In genomic region chr2:64887098-64887757, GRCm38 (mm10) we compare ENCODE assay signal across 15 mouse cellular contexts.
A peak's percentile ranks its signal among the peaks of the same experiment; 100 is the strongest.
DNase-seq lines count a peak whose midpoint lies in the region; ATAC-seq and TF ChIP-seq lines count a peak whose summit lies in the region.
"Had no signal": no experiment of that assay in that cellular context is flagged by ENCODE, and none has a peak within 500 bp of the region (broad histone marks: within the 10 kb centered on the region; RNA-seq: fewer than 3 reads in every experiment).

No protein-coding gene starts in this region.

- no peak overlapping the region for H3K4me3 ChIP-seq in forebrain, embryonic 11.5 days (ENCODE audit: low read depth, low read length)
- no peak overlapping the region for H3K4me3 ChIP-seq in forebrain, embryonic 10.5 days
- H3K4me3 ChIP-seq in layer of hippocampus, adult 2 months, result no peak overlapping the region
- H3K4me3 ChIP-seq in midbrain, embryonic 10.5 days, result no peak overlapping the region
- H3K4me3 ChIP-seq in liver, embryonic 11.5 days (ENCODE audit: low read depth, low read length), result no peak overlapping the region
- H3K4me3 ChIP-seq: liver, embryonic 12.5 days had no signal

- no peaks in the 10 kb centered on the region for H3K9me3 ChIP-seq in forebrain, embryonic 11.5 days (ENCODE audit: control insufficient read depth, low read length)
- H3K9me3 ChIP-seq in forebrain, embryonic 10.5 days, result no peaks in the 10 kb centered on the region
- H3K9me3 ChIP-seq in midbrain, embryonic 10.5 days (replicated peaks), result no peaks in the 10 kb centered on the region
- no peaks in the 10 kb centered on the region for H3K9me3 ChIP-seq in liver, embryonic 11.5 days (ENCODE audit: control insufficient read depth, low read length)
- H3K9me3 ChIP-seq: liver, embryonic 12.5 days had no signal

- H3K4me2 ChIP-seq in forebrain, embryonic 11.5 days (ENCODE audit: low read depth, low read length, severe bottlenecking), result no peak overlapping the region
- H3K4me2 ChIP-seq in liver, embryonic 11.5 days, result no peak overlapping the region
- H3K4me2 ChIP-seq: liver, embryonic 12.5 days had no signal

- H3K4me1 ChIP-seq in forebrain, embryonic 11.5 days (replicated peaks; ENCODE audit: control insufficient read depth, insufficient read depth, low read length), result no peaks in the 10 kb centered on the region
- peaks cover 14% of the 10 kb centered on the region for H3K4me1 ChIP-seq in forebrain, embryonic 10.5 days
- peaks cover 18% of the 10 kb centered on the region for H3K4me1 ChIP-seq in midbrain, embryonic 10.5 days
- H3K4me1 ChIP-seq in liver, embryonic 11.5 days (replicated peaks; ENCODE audit: control insufficient read depth, insufficient read depth, low read length), result no peaks in the 10 kb centered on the region
- H3K4me1 ChIP-seq: liver, embryonic 12.5 days had no signal

- 14% methylated on average over 6 of the region's 6 CpGs for WGBS in forebrain, embryonic 11.5 days
- WGBS in forebrain, embryonic 10.5 days, result 19% methylated on average over 6 of the region's 6 CpGs
- 17% methylated on average over 6 of the region's 6 CpGs for whole genome bisulfite sequencing in midbrain, embryonic 10.5 days
- 42% methylated on average over 6 of the region's 6 CpGs for WGBS in liver, embryonic 11.5 days

- DNase-seq in forebrain, embryonic 11.5 days (ENCODE audit: low spot score), result no peak
- DNase-seq in forebrain, embryonic 10.5 days (ENCODE audit: extremely low spot score, low spot score), result no peak
- no peak for DNase-seq in layer of hippocampus, adult 2 months (ENCODE audit: low spot score in 2 of 2)
- no peak for DNase-seq in layer of hippocampus, postnatal 10 days (ENCODE audit: low spot score in 2 of 2)
- peak; percentile 19 for DNase-seq in midbrain, embryonic 10.5 days (ENCODE audit: low spot score)
- DNase-seq in kidney, adult 8-10 months, result no peak
- no peak for DNase-seq in liver, embryonic 11.5 days (ENCODE audit: low spot score)
- DNase-seq: adrenal gland, postnatal 25 days; cerebellum, adult 11 months; kidney, postnatal 14 days; lung, postnatal 36 days; thymus, adult 2 months had no signal

- H3K36me3 ChIP-seq in forebrain, embryonic 11.5 days (ENCODE audit: control insufficient read depth, insufficient read depth, low read length), result no peaks in the 10 kb centered on the region
- H3K36me3 ChIP-seq in forebrain, embryonic 10.5 days (replicated peaks), result no peaks in the 10 kb centered on the region
- H3K36me3 ChIP-seq in midbrain, embryonic 10.5 days, result no peaks in the 10 kb centered on the region
- H3K36me3 ChIP-seq in liver, embryonic 11.5 days (ENCODE audit: control insufficient read depth, insufficient read depth, low read length), result no peaks in the 10 kb centered on the region
- H3K36me3 ChIP-seq: liver, embryonic 12.5 days had no signal

- TF ChIP-seq CTCF in layer of hippocampus, adult 2 months (conservative IDR thresholded peaks at IDR 0.05), result no peak

- peak; percentile 33; the same call in 1 of the 2 replicates for ATAC-seq in forebrain, embryonic 11.5 days (replicated peaks; ENCODE audit: low FRiP score)
- ATAC-seq in liver, embryonic 11.5 days (replicated peaks; ENCODE audit: low FRiP score), result no peak
- ATAC-seq in monocyte, adult 5-6 weeks (replicated peaks; ENCODE audit: insufficient number of reproducible peaks, low FRiP score, low TSS enrichment, poor library complexity, severe bottlenecking), result no peak
- ATAC-seq: inflammation-experienced regulatory T-cells, adult 6 months; liver, embryonic 12.5 days had no signal

- H3K9ac ChIP-seq in forebrain, embryonic 11.5 days (ENCODE audit: low read length), result no peak overlapping the region
- H3K9ac ChIP-seq in liver, embryonic 11.5 days (ENCODE audit: low read depth, low read length), result no peak overlapping the region
- H3K9ac ChIP-seq: liver, embryonic 12.5 days had no signal

- H3K27ac ChIP-seq in forebrain, embryonic 11.5 days (ENCODE audit: low read depth, low read length), result no peak overlapping the region
- no peak overlapping the region for H3K27ac ChIP-seq in forebrain, embryonic 10.5 days
- H3K27ac ChIP-seq in layer of hippocampus, adult 2 months, result peak overlapping the region; percentile 76
- H3K27ac ChIP-seq in midbrain, embryonic 10.5 days (replicated peaks), result no peak overlapping the region
- H3K27ac ChIP-seq in liver, embryonic 11.5 days (ENCODE audit: low read depth, low read length), result no peak overlapping the region
- H3K27ac ChIP-seq: liver, embryonic 12.5 days had no signal

- H3K27me3 ChIP-seq in forebrain, embryonic 11.5 days (ENCODE audit: control insufficient read depth, insufficient read depth, low read length), result no peaks in the 10 kb centered on the region
- no peaks in the 10 kb centered on the region for H3K27me3 ChIP-seq in forebrain, embryonic 10.5 days (ENCODE audit: poor library complexity, severe bottlenecking)
- no peaks in the 10 kb centered on the region; the same call in 1 of the 2 replicates for H3K27me3 ChIP-seq in midbrain, embryonic 10.5 days (ENCODE audit: low read depth, poor library complexity, severe bottlenecking)
- no peaks in the 10 kb centered on the region for H3K27me3 ChIP-seq in liver, embryonic 11.5 days (replicated peaks; ENCODE audit: control insufficient read depth, insufficient read depth, low read length)
- H3K27me3 ChIP-seq: liver, embryonic 12.5 days had no signal
